Mouse (Mus musculus) cortical plate, adult 2 months (tissue): ENCODE measurements around the gene Pfkfb4.

Source experiments
- CTCF ChIP-seq: fragments of 200-500 bp; IDR thresholded peaks from 2 replicates; pipeline ENCODE4 v1.5.1; 2011; ENCODE audit warnings: mild to moderate bottlenecking, control low read depth, low read length; ENCODE audit not compliant: insufficient read depth; ENCODE audit errors: extremely low read depth
- POLR2A ChIP-seq: fragments of 200-500 bp; IDR thresholded peaks from 2 replicates; pipeline ENCODE4 v1.6.1; 2011; ENCODE audit warnings: mild to moderate bottlenecking, low read length, control low read depth; ENCODE audit not compliant: insufficient read depth; ENCODE audit errors: extremely low read depth

DNA sequence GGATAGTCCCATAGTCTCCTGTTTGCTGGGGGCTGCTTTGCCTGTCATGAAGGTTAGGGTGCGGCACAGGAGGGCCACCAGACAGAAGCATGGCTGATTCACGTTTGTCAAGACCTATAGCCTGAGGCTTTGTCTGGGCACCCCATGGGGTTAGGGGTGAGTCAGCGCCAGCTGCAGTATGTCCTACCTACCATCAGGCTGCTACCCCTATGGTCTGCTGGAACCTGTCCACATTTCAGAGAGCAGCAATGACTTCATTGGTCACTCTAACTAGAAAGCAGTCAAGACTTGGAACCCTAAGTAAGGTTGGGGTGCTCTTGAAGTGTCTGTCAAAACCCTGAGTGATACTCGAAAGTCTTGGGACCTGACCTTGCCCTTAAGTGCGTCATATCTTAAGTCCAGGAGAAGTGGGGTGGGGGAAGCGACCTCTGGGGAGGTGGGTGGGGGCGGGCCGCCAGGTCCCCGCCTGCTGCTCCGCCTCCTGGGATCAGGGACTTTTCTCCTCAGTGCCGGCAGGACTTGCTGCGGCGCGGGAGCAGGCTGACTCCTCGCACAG is 38.4 kb upstream of the Pfkfb4 start, which contains the start of gene Col7a1:
- no peak for TF ChIP-seq POLR2A
- TF ChIP-seq CTCF: no peak
